Mouse (Mus musculus): Measurements from ENCODE around the gene Spsb3.

DNA sequence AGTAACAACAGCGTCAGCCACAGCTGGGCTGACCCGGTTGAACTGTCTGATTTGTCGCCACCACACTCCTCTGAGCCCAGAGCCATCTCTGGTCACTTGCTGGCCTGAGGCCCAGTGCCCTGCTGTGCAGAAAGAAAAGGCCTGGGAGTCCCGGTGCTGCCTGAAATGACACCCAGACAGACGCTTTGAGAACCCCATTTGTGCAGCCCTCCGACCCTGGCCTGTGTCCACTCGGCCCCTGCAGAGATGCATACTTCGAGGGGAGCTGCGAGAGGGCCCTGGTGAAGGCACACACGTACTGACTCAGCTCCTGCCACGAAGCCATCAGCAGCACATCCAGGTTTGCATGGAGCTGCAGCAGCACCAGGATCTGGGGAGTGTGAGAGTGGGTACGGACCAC is 6.3 kb downstream of the Spsb3 start:
- no peak for TF ChIP-seq POLR2A (IDR thresholded peaks at IDR 0.05; ENCODE audit: low read depth, low read length)
- TF ChIP-seq CTCF (IDR thresholded peaks at IDR 0.05; ENCODE audit: extremely low read depth, insufficient read depth, insufficient read length, insufficient replicate concordance): no peak
